Mouse (Mus musculus) gastrocnemius, adult 2 months (tissue): Measurements from ENCODE around the gene Olfr64. TPM values are rescaled to one million over a fixed set of nuclear protein-coding genes. Genes with fewer than 3 reads are reported as not detected.

Experiments
- DNase-seq: peaks from one replicate; pipeline ENCODE4 v3.0.0; 2022
- H3K27ac ChIP-seq: fragments of 200-600 bp; 2 replicates; pipeline ENCODE4 v1.8.1; 2022; ENCODE audit warnings: mild to moderate bottlenecking
- H3K4me3 ChIP-seq: fragments of 200-600 bp; 2 replicates; pipeline ENCODE4 v1.8.1; 2022; ENCODE audit warnings: mild to moderate bottlenecking, moderate library complexity
- CTCF ChIP-seq: fragments of 200-600 bp; IDR thresholded peaks from 2 replicates; pipeline ENCODE4 v1.8.1; 2022; ENCODE audit warnings: antibody characterized with exemption, mild to moderate bottlenecking, moderate library complexity
- intact Hi-C: fragments of 180-260 bp; cut with DNase I; formaldehyde crosslinking; loops from one replicate; pipeline ENCODE4 v1.15.1; 2025
- total RNA-seq, 2 experiments: library from RNA; stranded (reverse); gene quantifications; 2 replicates each; pipeline ENCODE4 v1.2.3; 2021

Gene Olfr64
- total RNA-seq, 2 experiments from 2014 or later, result not detected

DNA sequence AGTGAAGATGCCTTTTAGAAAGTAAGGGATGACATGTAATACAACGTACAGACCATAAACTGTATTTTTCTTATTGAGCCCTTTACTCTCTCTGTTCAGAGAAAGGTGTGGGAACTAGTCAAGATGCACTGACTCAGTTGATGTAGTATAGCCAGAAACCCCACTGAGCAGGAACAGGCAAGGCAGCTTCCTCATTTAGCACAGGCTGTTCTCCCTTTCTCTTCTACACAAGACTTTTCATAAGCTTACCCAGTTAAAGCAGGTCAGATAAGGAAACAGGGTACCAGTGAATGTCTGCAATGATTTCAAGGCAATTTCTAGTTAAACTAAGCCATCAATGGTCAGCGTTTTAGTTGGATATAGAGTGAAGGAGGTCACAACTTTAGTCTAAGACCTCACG lies 32.8 kb downstream of the Olfr64 start:
- no peak for TF ChIP-seq CTCF
- H3K27ac ChIP-seq, result no peak overlapping the region
- no peak for DNase-seq
- no peak overlapping the region for H3K4me3 ChIP-seq
- intact Hi-C loops, result no loop called here

GRCm38 (mm10) chr7:103860855-103861254 lies 33.4 kb downstream of the Olfr64 start:
- peak; percentile 26 for DNase-seq
- TF ChIP-seq CTCF, result no peak

DNA sequence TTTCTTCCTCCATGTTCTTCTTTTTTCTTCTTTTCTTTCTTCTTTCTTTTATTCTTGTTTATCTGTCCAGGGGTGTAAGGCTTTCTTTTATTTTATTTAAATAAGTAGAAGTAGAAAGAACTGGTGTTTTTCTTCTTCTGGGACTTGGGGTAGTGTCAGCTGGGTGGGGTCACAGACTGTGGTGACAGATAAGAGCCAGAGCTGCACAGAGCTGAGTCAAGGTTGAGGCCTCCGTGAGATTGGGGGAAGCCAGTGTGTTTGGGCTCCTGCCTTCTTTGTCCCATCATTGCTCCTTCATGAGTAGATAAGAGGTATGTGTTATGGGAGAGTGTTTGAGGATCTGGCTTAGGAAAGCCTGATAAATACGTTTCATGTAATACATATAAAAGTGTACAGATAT lies 35.2 kb downstream of the Olfr64 start:
- H3K4me3 ChIP-seq, result no peak overlapping the region
- TF ChIP-seq CTCF, result no peak
- H3K27ac ChIP-seq, result no peak overlapping the region
- intact Hi-C loops, result no loop called here
- DNase-seq, result no peak

More at GRCm38 (mm10) chr7:103860855-103861254, 33.4 kb downstream of the Olfr64 start:
- intact Hi-C loops, result no loop called here
- no peak overlapping the region for H3K27ac ChIP-seq
- no peak overlapping the region for H3K4me3 ChIP-seq

DNA sequence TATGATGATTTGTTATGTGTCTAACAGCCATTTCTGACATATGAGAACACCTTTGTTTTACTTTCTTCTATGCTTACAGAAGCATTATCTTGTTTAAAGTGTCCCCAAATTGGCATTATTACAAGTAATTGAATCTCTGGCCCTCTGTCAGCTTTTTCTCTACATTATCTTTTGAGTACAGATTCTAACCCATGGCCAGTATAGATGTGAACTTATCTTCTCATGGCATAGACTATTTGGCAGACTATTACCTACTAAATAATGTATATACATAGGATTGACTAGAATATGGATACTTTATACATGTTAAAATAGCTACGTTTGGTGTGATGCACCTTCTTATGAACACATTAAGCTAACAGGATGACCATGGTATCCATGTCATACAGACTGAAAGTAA lies 39.6 kb downstream of the Olfr64 start:
- TF ChIP-seq CTCF, result no peak
- no peak overlapping the region for H3K4me3 ChIP-seq
- DNase-seq, result no peak
- intact Hi-C loops, result no loop called here
- no peak overlapping the region for H3K27ac ChIP-seq

DNA sequence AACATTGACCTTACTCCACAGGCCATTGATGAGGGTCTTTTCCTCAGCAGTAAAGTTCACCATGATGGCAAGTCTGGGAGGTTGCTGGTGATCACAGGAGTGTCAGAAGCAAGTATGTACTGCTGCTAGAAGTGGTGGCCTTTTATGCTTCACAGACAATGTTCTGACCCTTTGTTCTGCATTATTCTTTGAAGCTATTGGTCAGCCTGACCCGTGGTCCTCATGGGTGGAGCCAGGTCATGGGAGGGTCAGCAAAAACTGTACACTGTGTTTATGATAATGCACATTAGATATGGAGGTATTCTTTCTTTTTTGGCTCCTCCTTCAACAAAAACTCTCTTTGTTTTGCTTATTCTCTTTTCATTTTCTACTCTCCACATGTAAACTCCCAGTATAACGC lies 41.2 kb downstream of the Olfr64 start, which contains the start of gene Hbb-y:
TSS of gene Hbb-y (minus strand) at position 127 of the 400 bp plus-strand sequence.
- no peak within 1 kb of the TSS for H3K27ac ChIP-seq
- intact Hi-C loops, result no loop called here
- TF ChIP-seq CTCF, result no peak
- no peak within 1 kb of the TSS for H3K4me3 ChIP-seq
- DNase-seq, result no peak

- Histone ChIP-seq H3K4me3 (no peak overlapping the region), H3K27ac (no peak overlapping the region)
- TF ChIP-seq CTCF, result no peak
- intact Hi-C loops, result no loop called here
- DNase-seq, result no peak
Measured at GRCm38 (mm10) chr7:103844525-103845325, 49.6 kb downstream of the Olfr64 start.

GRCm38 (mm10) chr7:103843034-103843433 lies 51.3 kb downstream of the Olfr64 start, which contains the start of gene Hbb-bh1:
Gene Hbb-bh1 (minus strand): TSS chr7:103843164.
- no peak within 1 kb of the TSS for H3K4me3 ChIP-seq
- no peak for DNase-seq
- no peak within 1 kb of the TSS for H3K27ac ChIP-seq
- TF ChIP-seq CTCF, result no peak
- intact Hi-C loops, result no loop called here

DNA sequence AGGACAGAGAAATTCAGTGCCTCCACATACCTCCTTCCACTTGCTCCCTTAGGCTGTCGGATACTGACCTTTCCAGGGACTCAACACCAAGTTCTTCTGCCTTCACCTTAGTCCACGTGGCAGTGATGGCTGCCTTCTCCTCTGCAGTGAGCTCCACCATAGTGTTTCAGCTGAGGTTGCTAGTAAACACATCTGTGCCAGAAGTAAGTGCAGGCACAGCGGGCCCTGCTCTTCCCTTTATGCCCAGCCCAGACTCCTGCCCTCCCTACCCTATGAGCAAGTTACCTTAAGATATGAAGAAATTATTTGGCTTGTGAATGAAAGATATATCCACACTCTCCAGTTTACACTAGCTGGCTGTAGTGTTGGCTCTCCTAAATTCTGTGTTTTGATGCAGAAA lies 54.0 kb downstream of the Olfr64 start, which contains the start of gene Hbb-bh2:
TSS of gene Hbb-bh2 (minus strand) at position 253 of the 400 bp plus-strand sequence.
- TF ChIP-seq CTCF, result no peak
- intact Hi-C loops, result no loop called here
- no peak within 1 kb of the TSS for H3K4me3 ChIP-seq
- no peak for DNase-seq
- H3K27ac ChIP-seq, result no peak within 1 kb of the TSS

Other genes with a start within 250 kb of the Olfr64 start
- gene Olfr623, start 230.8 kb downstream of the Olfr64 start, total RNA-seq, result not detected
- gene Olfr624, start 223.3 kb downstream of the Olfr64 start, total RNA-seq, result not detected
- not detected for gene Olfr625-ps1, start 211.8 kb downstream of the Olfr64 start, total RNA-seq
- gene Olfr243, start 179.8 kb downstream of the Olfr64 start, total RNA-seq, result not detected
- not detected for gene Olfr628, start 164.1 kb downstream of the Olfr64 start, total RNA-seq
- not detected for gene Olfr629, start 149.5 kb downstream of the Olfr64 start, total RNA-seq
- gene Olfr630, start 137.2 kb downstream of the Olfr64 start, total RNA-seq, result not detected
- gene Olfr69, start 122.9 kb downstream of the Olfr64 start, total RNA-seq, result not detected
- gene Olfr68, start 114.8 kb downstream of the Olfr64 start, total RNA-seq, result not detected
- not detected for gene Olfr67, start 102.7 kb downstream of the Olfr64 start, total RNA-seq
- 10 to 100 TPM; 20.6 to 29.2 TPM for gene Hbb-bt, start 80.5 kb downstream of the Olfr64 start, total RNA-seq
- 100 to 1,000 TPM; 210 to 301 TPM for gene Hbb-bs, start 66.4 kb downstream of the Olfr64 start, total RNA-seq
- not detected for gene Hbb-bh2, start 54.0 kb downstream of the Olfr64 start, total RNA-seq
- not detected for gene Hbb-bh1, start 51.3 kb downstream of the Olfr64 start, total RNA-seq
- gene Hbb-y, start 41.3 kb downstream of the Olfr64 start, total RNA-seq, result not detected
- gene Olfr66, start 8.2 kb downstream of the Olfr64 start, total RNA-seq, result not detected
- gene Olfr65, start 9.0 kb upstream of the Olfr64 start, total RNA-seq, result not detected
- not detected for gene Olfr631, start 34.3 kb upstream of the Olfr64 start, total RNA-seq
- gene Olfr632, start 39.9 kb upstream of the Olfr64 start, total RNA-seq, result not detected
- gene Olfr633, start 50.0 kb upstream of the Olfr64 start, total RNA-seq, result not detected
- gene Olfr635, start 76.7 kb upstream of the Olfr64 start, total RNA-seq, result not detected
- gene Olfr638, start 104.3 kb upstream of the Olfr64 start, total RNA-seq, result not detected
- gene Olfr639, start 122.8 kb upstream of the Olfr64 start, total RNA-seq, result under 1 TPM in 1 of 2 experiments, not detected in 1; 0.03 TPM
- gene Olfr640, start 131.1 kb upstream of the Olfr64 start, total RNA-seq, result not detected
- gene Olfr641, start 141.0 kb upstream of the Olfr64 start, total RNA-seq, result not detected
- not detected for gene Olfr642, start 158.2 kb upstream of the Olfr64 start, total RNA-seq
- gene 4930516K23Rik, start 167.0 kb upstream of the Olfr64 start, total RNA-seq, result not detected
- not detected for gene Olfr644, start 177.4 kb upstream of the Olfr64 start, total RNA-seq
- gene Olfr645, start 191.0 kb upstream of the Olfr64 start, total RNA-seq, result not detected
- not detected for gene Olfr646, start 210.4 kb upstream of the Olfr64 start, total RNA-seq
- not detected for gene Ubqln5, start 235.3 kb upstream of the Olfr64 start, total RNA-seq
- not detected for gene Olfr643, start 242.9 kb upstream of the Olfr64 start, total RNA-seq
- not detected for gene Ubqln3, start 248.8 kb upstream of the Olfr64 start, total RNA-seq